Mouse (Mus musculus): Measurements from ENCODE around the gene Trim33. TPM values are rescaled to one million over a fixed set of nuclear protein-coding genes. Genes with fewer than 3 reads are reported as not detected.

Gene Trim33
- polyA plus RNA-seq, 1 experiment from 2014 or later = 18.1 TPM

DNA sequence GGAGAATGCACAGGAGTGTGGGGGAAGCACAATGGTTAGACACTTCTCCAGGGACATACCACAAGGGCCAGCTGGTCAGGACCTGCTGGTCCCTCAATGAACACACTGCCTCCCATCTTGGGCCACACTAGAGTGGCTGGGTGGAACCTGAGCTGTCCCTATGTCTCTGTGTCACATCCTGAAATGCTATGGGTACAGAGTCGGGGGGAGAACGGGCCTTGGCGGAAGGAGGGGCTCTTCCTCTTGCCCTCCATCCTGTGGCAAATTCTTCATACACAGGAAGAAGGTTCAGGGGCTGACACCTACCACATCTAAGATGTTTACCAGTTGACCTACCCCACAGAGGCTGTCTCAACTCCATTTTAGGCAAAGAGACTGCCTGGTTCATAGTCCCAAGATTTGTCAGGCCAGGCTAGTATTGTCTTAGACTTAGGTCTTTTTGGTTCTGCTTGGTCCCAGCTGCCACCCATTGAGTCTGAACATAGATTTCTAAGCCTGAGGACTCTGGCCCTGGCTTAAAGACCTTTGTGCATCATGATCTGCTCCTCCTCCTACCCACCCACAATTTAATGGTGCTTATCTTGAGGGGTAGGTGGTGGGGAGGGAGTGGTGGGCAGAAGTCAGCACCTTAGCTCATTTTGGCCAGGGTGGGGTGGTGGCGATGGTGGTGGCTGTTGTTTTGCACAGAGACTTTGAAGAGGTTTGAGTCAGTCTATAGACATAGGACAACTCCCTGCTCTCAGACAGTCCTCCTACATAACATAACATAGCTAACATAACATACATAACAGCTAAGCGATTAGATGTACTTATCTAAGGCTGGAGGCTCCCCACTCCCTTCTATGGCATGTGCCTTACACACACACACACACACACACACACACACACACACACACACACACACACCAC lies 106.5 kb downstream of the Trim33 start:
- Histone ChIP-seq H3K27ac (no peak overlapping the region), H3K4me2 (replicated peaks) (no peak overlapping the region), H3K9ac (no peak overlapping the region), H3K4me1 (replicated peaks) (no peaks in the 10 kb centered on the region), H3K9me3 (no peaks in the 10 kb centered on the region), H3K36me3 (no peaks in the 10 kb centered on the region), H3K27me3 (replicated peaks) (no peaks in the 10 kb centered on the region), H3K4me3 (replicated peaks) (no peak overlapping the region)
- WGBS = 81% methylated on average over 5 of the region's 5 CpGs
- ATAC-seq = no peak

- no peak overlapping the region for H3K4me2 ChIP-seq (replicated peaks)
- no peak overlapping the region for H3K27ac ChIP-seq
- no peaks in the 10 kb centered on the region for H3K27me3 ChIP-seq (replicated peaks)
- no peak for ATAC-seq
- H3K4me1 ChIP-seq (replicated peaks) = no peaks in the 10 kb centered on the region
- H3K36me3 ChIP-seq = no peaks in the 10 kb centered on the region
- H3K4me3 ChIP-seq (replicated peaks) = no peak overlapping the region
- WGBS = 88% methylated on average over 16 of the region's 16 CpGs
- no peak overlapping the region for H3K9ac ChIP-seq
- H3K9me3 ChIP-seq = no peaks in the 10 kb centered on the region
These were observed 107.4 kb downstream of the Trim33 start for GRCm38 (mm10) chr3:103386292-103387031.

DNA sequence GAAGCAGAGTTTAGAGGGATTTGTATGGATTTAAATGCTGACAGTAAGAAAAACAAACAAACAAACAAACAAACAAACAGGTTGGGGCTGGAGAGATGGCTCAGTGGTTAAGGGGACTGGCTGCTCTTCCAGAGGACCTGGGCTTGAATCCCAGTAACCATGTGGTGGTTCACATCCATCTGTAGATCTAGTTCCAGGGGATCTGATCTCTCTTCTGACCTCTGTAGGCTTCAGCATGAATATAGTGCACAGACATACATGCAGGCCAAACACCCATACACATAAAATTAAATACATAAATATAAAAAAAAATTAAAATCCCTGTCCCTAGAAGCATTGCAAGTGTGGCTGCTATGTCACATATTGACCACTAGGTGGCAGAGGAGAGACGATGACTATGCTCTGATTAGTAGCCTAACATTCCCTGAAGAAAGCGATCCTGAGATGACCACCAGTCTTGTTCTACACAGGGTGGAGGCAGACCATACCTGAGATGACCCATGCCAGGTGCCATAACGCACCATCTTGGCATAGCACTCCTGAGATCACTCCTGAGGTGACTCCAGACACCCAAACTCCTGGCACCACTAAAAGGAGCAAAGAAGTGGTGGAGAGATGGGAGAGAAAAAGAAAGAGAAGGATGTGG lies 113.6 kb downstream of the Trim33 start:
- Histone ChIP-seq H3K27ac (no peak overlapping the region), H3K36me3 (no peaks in the 10 kb centered on the region), H3K9me3 (no peaks in the 10 kb centered on the region), H3K4me3 (replicated peaks) (no peak overlapping the region), H3K27me3 (replicated peaks) (no peaks in the 10 kb centered on the region), H3K4me2 (replicated peaks) (no peak overlapping the region), H3K4me1 (replicated peaks) (no peaks in the 10 kb centered on the region), H3K9ac (no peak overlapping the region)
- WGBS = 1% methylated on average over 3 of the region's 3 CpGs
- ATAC-seq = peak; percentile 72; the same call in 1 of the 2 replicates

DNA sequence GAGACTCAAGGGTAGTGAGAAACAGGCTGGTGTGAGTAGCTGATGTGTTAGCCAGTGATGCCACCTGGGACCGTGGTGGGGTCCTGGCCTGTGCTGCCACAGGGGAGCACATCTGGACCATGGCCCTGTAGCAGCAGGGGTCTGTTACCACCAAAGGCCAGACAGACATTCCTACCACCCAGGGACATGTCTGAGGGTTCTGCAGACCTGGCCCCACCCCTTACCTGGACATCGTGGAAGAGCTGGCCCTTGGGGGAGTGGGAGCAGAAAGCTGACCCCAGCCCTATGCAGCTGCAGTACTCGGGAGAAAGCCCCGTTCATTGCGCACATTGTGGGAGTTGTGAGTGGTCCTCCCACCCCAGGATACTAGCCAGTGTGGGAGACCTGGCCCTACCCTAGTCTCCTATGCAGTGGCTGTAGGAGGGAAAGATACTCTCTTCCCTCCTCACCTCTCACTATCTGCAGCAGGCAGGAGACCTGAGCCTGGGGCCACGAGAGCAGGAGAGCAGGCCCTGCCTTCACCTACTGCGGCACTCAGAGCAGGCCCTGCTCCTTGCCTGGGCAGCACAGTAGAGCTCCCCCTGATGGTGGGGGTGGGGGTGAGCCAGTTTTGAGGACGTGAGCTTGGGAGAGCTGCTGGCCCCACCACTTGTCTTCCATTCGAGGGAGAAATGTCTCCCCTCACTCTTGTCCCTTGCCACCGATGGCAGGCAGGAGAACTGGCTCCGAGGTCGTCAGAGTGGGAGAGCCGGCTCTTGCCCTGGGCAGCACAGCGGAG lies 114.4 kb downstream of the Trim33 start:
- Histone ChIP-seq H3K4me3 (replicated peaks) (no peak overlapping the region), H3K36me3 (no peaks in the 10 kb centered on the region), H3K4me2 (replicated peaks) (no peak overlapping the region), H3K9ac (no peak overlapping the region), H3K4me1 (replicated peaks) (no peaks in the 10 kb centered on the region), H3K27me3 (replicated peaks) (no peaks in the 10 kb centered on the region), H3K27ac (no peak overlapping the region), H3K9me3 (no peaks in the 10 kb centered on the region)
- ATAC-seq = peak; percentile 41
- WGBS = 75% methylated on average over 14 of the region's 14 CpGs

- ATAC-seq = no peak
- Histone ChIP-seq H3K4me3 (replicated peaks) (no peak overlapping the region), H3K36me3 (no peaks in the 10 kb centered on the region), H3K4me1 (replicated peaks) (no peaks in the 10 kb centered on the region), H3K27me3 (replicated peaks) (no peaks in the 10 kb centered on the region), H3K9ac (no peak overlapping the region), H3K27ac (no peak overlapping the region), H3K9me3 (no peaks in the 10 kb centered on the region), H3K4me2 (replicated peaks) (no peak overlapping the region)
- 80% methylated on average over 2 of the region's 2 CpGs for WGBS
These were observed 115.0 kb downstream of the Trim33 start for GRCm38 (mm10) chr3:103394121-103394520.

DNA sequence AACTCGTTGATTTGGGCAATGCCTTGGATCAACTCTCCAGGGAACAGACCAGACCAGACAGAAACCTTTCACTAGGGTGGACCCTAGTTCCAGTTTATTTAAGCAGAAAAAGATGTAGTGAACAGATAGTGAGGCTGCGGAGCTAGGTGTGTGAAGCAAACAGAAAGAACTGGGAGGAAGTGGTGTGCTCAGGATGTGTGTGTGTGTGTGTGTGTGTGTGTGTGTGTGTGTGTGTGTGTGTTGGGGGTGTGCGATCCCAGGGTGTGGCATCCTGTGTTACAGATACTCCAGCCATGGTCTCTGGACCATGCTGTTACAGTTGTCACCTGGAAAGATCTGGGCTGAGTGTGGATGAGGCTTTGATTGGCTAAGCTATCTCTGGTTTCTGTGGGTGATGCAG lies 118.4 kb downstream of the Trim33 start:
- H3K4me3 ChIP-seq (replicated peaks) = no peak overlapping the region
- H3K4me2 ChIP-seq (replicated peaks) = no peak overlapping the region
- no peak for ATAC-seq
- H3K36me3 ChIP-seq = no peaks in the 10 kb centered on the region
- no peaks in the 10 kb centered on the region for H3K27me3 ChIP-seq (replicated peaks)
- H3K9ac ChIP-seq = no peak overlapping the region
- WGBS = 73% methylated on average over 3 of the region's 3 CpGs
- no peaks in the 10 kb centered on the region for H3K9me3 ChIP-seq
- no peak overlapping the region for H3K27ac ChIP-seq
- no peaks in the 10 kb centered on the region for H3K4me1 ChIP-seq (replicated peaks)

DNA sequence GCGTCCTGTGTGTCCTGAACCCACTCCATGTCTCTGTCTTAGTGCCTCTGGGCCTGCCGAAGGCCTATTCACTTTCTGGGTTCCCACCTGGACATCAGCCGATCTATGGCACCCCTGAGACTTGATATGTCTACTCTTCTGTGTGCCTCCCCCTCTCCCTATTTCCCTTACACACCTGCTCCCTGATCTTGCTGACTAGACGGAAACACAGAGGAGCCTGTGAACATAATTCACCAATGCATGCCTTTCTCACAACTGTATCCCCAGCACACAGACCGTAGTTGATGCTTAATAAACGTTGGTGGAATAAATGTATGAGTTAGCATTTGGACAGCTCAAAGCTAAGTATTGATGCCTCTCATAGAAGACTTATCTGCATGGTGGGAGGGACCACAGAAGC lies 121.7 kb downstream of the Trim33 start:
- 81% methylated on average over 6 of the region's 6 CpGs for WGBS
- Histone ChIP-seq H3K4me1 (replicated peaks) (no peaks in the 10 kb centered on the region), H3K27ac (no peak overlapping the region), H3K36me3 (no peaks in the 10 kb centered on the region), H3K4me2 (replicated peaks) (no peak overlapping the region), H3K9ac (no peak overlapping the region), H3K4me3 (replicated peaks) (no peak overlapping the region), H3K27me3 (replicated peaks) (no peaks in the 10 kb centered on the region), H3K9me3 (no peaks in the 10 kb centered on the region)
- no peak for ATAC-seq

DNA sequence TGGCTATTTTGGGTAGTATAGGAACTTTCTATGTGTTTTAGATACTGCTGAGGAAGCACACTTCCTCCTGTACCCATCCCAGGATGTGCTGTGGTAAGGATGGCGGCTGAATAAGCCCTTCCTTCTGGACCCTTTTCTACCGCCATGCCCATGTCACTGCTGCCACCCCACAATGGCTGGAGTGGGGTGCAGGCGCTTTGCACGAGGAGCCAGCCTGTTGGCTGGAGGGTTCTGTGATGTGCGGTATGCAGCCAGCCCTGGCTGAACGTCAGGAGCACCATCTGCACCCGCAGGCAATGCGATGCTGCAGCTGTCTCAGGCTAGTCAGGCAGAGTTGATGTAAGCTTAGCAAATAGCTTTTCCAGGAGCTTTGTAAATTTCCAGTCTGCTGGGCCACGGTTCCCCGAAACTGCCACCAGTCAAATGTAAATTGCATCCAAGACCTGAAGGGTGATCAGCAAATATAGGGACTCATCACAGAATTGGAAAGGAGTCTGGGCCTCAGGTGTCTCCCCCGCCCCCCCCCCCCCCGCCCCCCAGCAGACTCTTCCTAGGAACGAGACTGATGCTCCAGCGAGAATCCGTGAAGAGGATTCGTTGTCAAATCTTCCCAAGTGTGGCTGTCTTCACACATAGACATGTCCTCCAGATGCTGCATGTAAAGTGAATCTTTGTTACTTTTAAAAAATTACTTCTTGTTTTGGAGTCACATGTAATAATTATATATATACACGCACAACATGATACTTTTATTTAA lies 122.4 kb downstream of the Trim33 start:
- Histone ChIP-seq H3K4me2 (replicated peaks) (no peak overlapping the region), H3K27me3 (replicated peaks) (no peaks in the 10 kb centered on the region), H3K27ac (no peak overlapping the region), H3K9ac (no peak overlapping the region), H3K4me3 (replicated peaks) (no peak overlapping the region), H3K9me3 (no peaks in the 10 kb centered on the region), H3K4me1 (replicated peaks) (no peaks in the 10 kb centered on the region), H3K36me3 (no peaks in the 10 kb centered on the region)
- WGBS = 49% methylated on average over 17 of the region's 17 CpGs
- ATAC-seq = no peak

- 66% methylated on average over 10 of the region's 10 CpGs for WGBS
- Histone ChIP-seq H3K9me3 (no peaks in the 10 kb centered on the region), H3K27me3 (replicated peaks) (no peaks in the 10 kb centered on the region), H3K9ac (no peak overlapping the region), H3K4me1 (replicated peaks) (no peaks in the 10 kb centered on the region), H3K4me2 (replicated peaks) (no peak overlapping the region), H3K27ac (no peak overlapping the region), H3K4me3 (replicated peaks) (no peak overlapping the region), H3K36me3 (no peaks in the 10 kb centered on the region)
- no peak for ATAC-seq
These were observed 123.1 kb downstream of the Trim33 start for GRCm38 (mm10) chr3:103402212-103402611.

- 63% methylated on average over 2 of the region's 2 CpGs for WGBS
- Histone ChIP-seq H3K9ac (no peak overlapping the region), H3K4me3 (replicated peaks) (no peak overlapping the region), H3K4me1 (replicated peaks) (no peaks in the 10 kb centered on the region), H3K36me3 (no peaks in the 10 kb centered on the region), H3K27ac (no peak overlapping the region), H3K27me3 (replicated peaks) (no peaks in the 10 kb centered on the region), H3K9me3 (no peaks in the 10 kb centered on the region), H3K4me2 (replicated peaks) (no peak overlapping the region)
- no peak for ATAC-seq
These were observed 126.0 kb downstream of the Trim33 start for GRCm38 (mm10) chr3:103405135-103405534.

GRCm38 (mm10) chr3:103405871-103406765 lies 127.0 kb downstream of the Trim33 start:
- WGBS = 72% methylated on average over 11 of the region's 11 CpGs
- Histone ChIP-seq H3K27me3 (replicated peaks) (no peaks in the 10 kb centered on the region), H3K36me3 (no peaks in the 10 kb centered on the region), H3K9me3 (no peaks in the 10 kb centered on the region), H3K4me2 (replicated peaks) (no peak overlapping the region), H3K4me3 (replicated peaks) (no peak overlapping the region), H3K27ac (no peak overlapping the region), H3K4me1 (replicated peaks) (no peaks in the 10 kb centered on the region), H3K9ac (no peak overlapping the region)
- no peak for ATAC-seq
